Mouse (Mus musculus) frontal cortex, postnatal 36 days (tissue): ENCODE data around the gene Aptx.

Experiments used
- DNase-seq, 2 experiments: peaks; one replicate each; pipeline ENCODE4 v3.0.0; 2022; ENCODE audit warnings: low spot score in 2 of 2

Aptx gene

GRCm38 (mm10) chr4:40673526-40673925 is 29.5 kb downstream of the Aptx start:
- no peak for DNase-seq

GRCm38 (mm10) chr4:40666237-40667012 is 36.6 kb downstream of the Aptx start:
- DNase-seq: no peak

GRCm38 (mm10) chr4:40651055-40651454 is 51.9 kb downstream of the Aptx start:
- DNase-seq: no peak

GRCm38 (mm10) chr4:40649111-40649510 is 53.9 kb downstream of the Aptx start:
- no peak for DNase-seq

- no peak for DNase-seq
Measured at GRCm38 (mm10) chr4:40643567-40643966, 59.4 kb downstream of the Aptx start.

- DNase-seq: no peak
Measured at GRCm38 (mm10) chr4:40640991-40641390, 62.0 kb downstream of the Aptx start.
